Comparison of ENCODE assay signal across 13 mouse cellular contexts in the genomic region with DNA sequence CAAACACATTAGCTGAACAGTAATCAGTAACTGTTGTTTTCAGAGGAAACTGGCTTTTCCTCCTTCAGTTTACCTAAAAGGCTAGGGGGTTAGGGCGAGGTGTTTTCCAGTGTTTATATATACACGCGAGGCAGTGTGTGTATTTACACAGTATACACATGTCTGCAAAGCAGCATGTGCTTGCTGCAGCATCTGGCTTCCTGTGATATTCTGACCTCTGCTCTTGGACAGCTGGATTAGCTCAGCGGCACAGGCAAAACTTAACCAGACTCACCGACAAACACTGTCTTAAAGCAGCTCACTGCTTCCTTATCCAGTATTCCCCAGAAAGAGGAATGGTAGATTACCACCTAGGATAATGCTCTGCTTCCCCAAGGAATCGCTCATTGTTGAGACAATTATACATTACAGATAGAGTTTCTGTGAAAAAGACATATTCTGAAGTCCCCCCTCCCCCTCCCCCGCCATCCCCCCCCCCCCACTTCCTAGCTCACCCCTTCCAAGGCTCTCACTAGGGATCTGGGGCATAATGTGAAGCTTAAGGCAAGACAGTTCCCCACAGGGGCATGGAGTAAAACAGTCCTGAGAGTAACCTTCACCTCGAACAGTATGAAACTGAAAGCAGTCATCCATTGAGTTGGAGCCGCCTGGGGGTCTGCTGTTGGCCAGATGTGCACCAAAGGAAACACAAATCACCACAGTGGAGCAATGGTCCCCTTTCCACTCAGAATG.
DNase-seq lines count a peak whose midpoint lies in the region; ATAC-seq and TF ChIP-seq lines count a peak whose summit lies in the region.
"Had no signal": no experiment of that assay in that cellular context is flagged by ENCODE, and none has a peak within 500 bp of the region (broad histone marks: within the 10 kb centered on the region; RNA-seq: fewer than 3 reads in every experiment).

No protein-coding gene starts in this region.

- H3K36me3 ChIP-seq in CH12.LX (replicated peaks in 1 of 2; ENCODE audit: control insufficient read depth in 1 of 2, insufficient read depth in 1 of 2, low read length in 1 of 2), result no peaks in the 10 kb centered on the region
- no peaks in the 10 kb centered on the region for H3K36me3 ChIP-seq in kidney, adult 2 months (ENCODE audit: control insufficient read depth, insufficient read depth, low read length)
- no peaks in the 10 kb centered on the region for H3K36me3 ChIP-seq in lung, embryonic 15.5 days
- H3K36me3 ChIP-seq in forebrain, embryonic 15.5 days, result no peaks in the 10 kb centered on the region
- H3K36me3 ChIP-seq: neural tube, embryonic 13.5 days had no signal

- H3K9ac ChIP-seq in CH12.LX (ENCODE audit: insufficient read depth, low read depth), result no peak overlapping the region
- no peak overlapping the region for H3K9ac ChIP-seq in lung, embryonic 15.5 days
- H3K9ac ChIP-seq in forebrain, embryonic 15.5 days (replicated peaks), result no peak overlapping the region
- H3K9ac ChIP-seq: neural tube, embryonic 13.5 days had no signal

- peak overlapping the region; percentile 71 for H3K4me2 ChIP-seq in CH12.LX (ENCODE audit: insufficient read depth, low read depth, poor library complexity, severe bottlenecking)
- H3K4me2 ChIP-seq in lung, embryonic 15.5 days, result no peak overlapping the region; the same call in 1 of the 2 replicates
- H3K4me2 ChIP-seq in forebrain, embryonic 15.5 days (replicated peaks), result no peak overlapping the region
- H3K4me2 ChIP-seq: neural tube, embryonic 13.5 days had no signal

- H3K27me3 ChIP-seq in CH12.LX (replicated peaks), result no peaks in the 10 kb centered on the region
- H3K27me3 ChIP-seq in kidney, adult 2 months (replicated peaks; ENCODE audit: control insufficient read depth, insufficient read depth, low read length), result no peaks in the 10 kb centered on the region
- H3K27me3 ChIP-seq in lung, embryonic 15.5 days, result no peaks in the 10 kb centered on the region
- H3K27me3 ChIP-seq in forebrain, embryonic 15.5 days, result no peaks in the 10 kb centered on the region
- H3K27me3 ChIP-seq: megakaryocyte, embryonic 14.5 days; neural tube, embryonic 13.5 days had no signal

- ATAC-seq in lung, embryonic 15.5 days (ENCODE audit: borderline replicate concordance, extremely low read depth, low FRiP score, low TSS enrichment), result peak; percentile 86
- no peak for ATAC-seq in forebrain, embryonic 15.5 days (replicated peaks)

- TF ChIP-seq EP300 in CH12.LX (IDR thresholded peaks at IDR 0.05; ENCODE audit: low read length), result no peak

- H3K27ac ChIP-seq in CH12.LX (ENCODE audit: insufficient read depth, low read depth), result no peak overlapping the region
- H3K27ac ChIP-seq in kidney, adult 2 months (ENCODE audit: insufficient read depth, low read depth, low read length), result no peak overlapping the region
- no peak overlapping the region for H3K27ac ChIP-seq in lung, embryonic 15.5 days
- no peak overlapping the region for H3K27ac ChIP-seq in forebrain, embryonic 15.5 days (replicated peaks)
- H3K27ac ChIP-seq: neural tube, embryonic 13.5 days had no signal

- H3K9me3 ChIP-seq in CH12.LX (replicated peaks; ENCODE audit: low read length), result no peaks in the 10 kb centered on the region
- H3K9me3 ChIP-seq in lung, embryonic 15.5 days, result no peaks in the 10 kb centered on the region
- H3K9me3 ChIP-seq in forebrain, embryonic 15.5 days, result no peaks in the 10 kb centered on the region
- H3K9me3 ChIP-seq: megakaryocyte, embryonic 14.5 days; neural tube, embryonic 13.5 days had no signal

- H3K4me3 ChIP-seq in CH12.LX (replicated peaks in 1 of 3; ENCODE audit: low read depth in 2 of 3, low read length in 2 of 3, poor library complexity in 1 of 3), result peak overlapping the region in 1 of 3 experiments; percentile 6
- H3K4me3 ChIP-seq in kidney, adult 2 months (ENCODE audit: insufficient read depth, low read depth, low read length), result no peak overlapping the region
- H3K4me3 ChIP-seq in lung, embryonic 15.5 days, result no peak overlapping the region
- H3K4me3 ChIP-seq in forebrain, embryonic 15.5 days, result no peak overlapping the region
- H3K4me3 ChIP-seq: megakaryocyte, embryonic 14.5 days; neural tube, embryonic 13.5 days had no signal

- WGBS in kidney, adult 2 months, result 32% methylated on average over 9 of the region's 9 CpGs
- WGBS in lung, embryonic 15.5 days, result 32% methylated on average over 9 of the region's 9 CpGs
- 81% methylated on average over 9 of the region's 9 CpGs for WGBS in forebrain, embryonic 15.5 days

- no peak for TF ChIP-seq RAD21 in CH12.LX (IDR thresholded peaks at IDR 0.05; ENCODE audit: low read depth, low read length)

- dilution Hi-C loops in CH12.LX (cut with MboI; ENCODE audit: extremely low pct_ligation_motif_present, extremely low pct_unique_long_range_greater_than_20kb, low sequenced_read_pairs), result no loop called here

- in situ Hi-C loops in CH12.LX (cut with MboI; ENCODE audit: low pct_ligation_motif_present, low pct_unique_long_range_greater_than_20kb, low sequenced_read_pairs), result no loop called here

- DNase-seq in CH12.LX (ENCODE audit: extremely low read depth), result no peak
- peak; percentile 53 for DNase-seq in embryo, embryonic 10.5 days (ENCODE audit: low spot score)
- peak; percentile 30 for DNase-seq in kidney, adult 2 months
- DNase-seq in right cerebral cortex, adult 2 months (ENCODE audit: low spot score in 2 of 2), result no peak
- no peak for DNase-seq in layer of hippocampus, adult 8-10 months (ENCODE audit: low spot score in 2 of 2)
- DNase-seq in frontal cortex, postnatal 14 days (ENCODE audit: low spot score in 2 of 2), result no peak
- DNase-seq: cerebellum, adult 11-12 months; right cerebral cortex, postnatal 4 days; thymus, postnatal 36 days had no signal

- no peaks in the 10 kb centered on the region for H3K79me2 ChIP-seq in CH12.LX (replicated peaks; ENCODE audit: control insufficient read depth, extremely low read depth, insufficient read depth, poor library complexity, severe bottlenecking)

- no peak for TF ChIP-seq POLR2A in CH12.LX (IDR thresholded peaks at IDR 0.05; ENCODE audit: low read depth, low read length)
- no peak for TF ChIP-seq POLR2A in kidney, adult 2 months (IDR thresholded peaks at IDR 0.05; ENCODE audit: low read depth, low read length)

- no peak for TF ChIP-seq CTCF in CH12.LX (conservative IDR thresholded peaks at IDR 0.05 in 1 of 2, IDR thresholded peaks at IDR 0.05 in 1 of 2; ENCODE audit: low read depth in 2 of 2, low read length in 2 of 2)
- no peak for TF ChIP-seq CTCF in kidney, adult 2 months (conservative IDR thresholded peaks at IDR 0.05; ENCODE audit: insufficient read depth, insufficient read length, low read depth, low read length)

- peaks cover 3 to 6% of the 10 kb centered on the region in 2 experiments; a peak in 2 of 4 replicates for H3K4me1 ChIP-seq in CH12.LX (ENCODE audit: control insufficient read depth in 1 of 2, insufficient read depth in 2 of 2)
- no peaks in the 10 kb centered on the region for H3K4me1 ChIP-seq in kidney, adult 2 months (ENCODE audit: control insufficient read depth, insufficient read depth, low read length)
- H3K4me1 ChIP-seq in lung, embryonic 15.5 days, result 0 out of 2 replicates have a peak, but pooled peaks cover 4% of the 10 kb centered on the region
- no peaks in the 10 kb centered on the region for H3K4me1 ChIP-seq in forebrain, embryonic 15.5 days
- H3K4me1 ChIP-seq: megakaryocyte, embryonic 14.5 days; neural tube, embryonic 13.5 days had no signal

TF ChIP-seq in CH12.LX, 34 proteins besides CTCF, POLR2A, EP300 and RAD21:
- TF ChIP-seq NELFE (IDR thresholded peaks at IDR 0.05; ENCODE audit: low read depth, low read length) (no peak), PAX5 (IDR thresholded peaks at IDR 0.05; ENCODE audit: low read length) (no peak), BHLHE40 (IDR thresholded peaks at IDR 0.05; ENCODE audit: low read depth, low read length) (no peak), E2F4 (IDR thresholded peaks at IDR 0.05; ENCODE audit: insufficient replicate concordance, low read depth, low read length) (no peak), HCFC1 (IDR thresholded peaks at IDR 0.05; ENCODE audit: low read depth, low read length) (no peak), RCOR1 (conservative IDR thresholded peaks at IDR 0.05; ENCODE audit: low read depth, low read length) (no peak), MXI1 (IDR thresholded peaks at IDR 0.05; ENCODE audit: low read depth, low read length) (no peak), ETS1 (conservative IDR thresholded peaks at IDR 0.05; ENCODE audit: low read depth, low read length) (no peak), MAX (IDR thresholded peaks at IDR 0.05; ENCODE audit: low read length) (no peak), TBP (conservative IDR thresholded peaks at IDR 0.05; ENCODE audit: low read depth, low read length) (no peak), UBTF (IDR thresholded peaks at IDR 0.05; ENCODE audit: low read depth, low read length) (no peak), CHD1 (IDR thresholded peaks at IDR 0.05; ENCODE audit: low read depth, low read length) (no peak), USF1 (IDR thresholded peaks at IDR 0.05; ENCODE audit: low read depth, low read length) (no peak), USF2 (conservative IDR thresholded peaks at IDR 0.05; ENCODE audit: low read depth, low read length) (no peak), POLR2AphosphoS2 (IDR thresholded peaks at IDR 0.05; ENCODE audit: low read depth, low read length) (no peak), MYC (IDR thresholded peaks at IDR 0.05; ENCODE audit: low read depth, low read length) (no peak), SIN3A (IDR thresholded peaks at IDR 0.05; ENCODE audit: low read length) (no peak), NRF1 (IDR thresholded peaks at IDR 0.05; ENCODE audit: low read depth, low read length) (no peak), CHD2 (IDR thresholded peaks at IDR 0.05; ENCODE audit: low read length) (no peak), MAFK (IDR thresholded peaks at IDR 0.05; ENCODE audit: insufficient replicate concordance, low read length) (no peak)

Comparison
In these comparisons a context has a peak if more than half of its experiments do, and no peak if none do; other contexts are left out.
1. DNase-seq: peak in embryo, embryonic 10.5 days (single experiment) and kidney, adult 2 months (single experiment); none in CH12.LX (single experiment), right cerebral cortex, adult 2 months (0 of 2), layer of hippocampus, adult 8-10 months (0 of 2) and frontal cortex, postnatal 14 days (0 of 2).